Mouse (Mus musculus): ENCODE results near the gene Ncoa1. TPM values are rescaled to one million over a fixed set of nuclear protein-coding genes. Genes with fewer than 3 reads are reported as not detected.

Ncoa1 gene
- total and polyA plus RNA-seq, 3 experiments, result 4.1 to 55.7 (median 12.6) TPM

GRCm38 (mm10) chr12:4209196-4209595 is 267.8 kb downstream of the Ncoa1 start:
- no peak overlapping the region for H3K4me3 ChIP-seq (ENCODE audit: low read depth, low read length)
- no peak for TF ChIP-seq CTCF (IDR thresholded peaks at IDR 0.05; ENCODE audit: low read depth, low read length)
- no peak for TF ChIP-seq TAL1 (conservative IDR thresholded peaks at IDR 0.05; ENCODE audit: low read depth, low read length)
- no peak for TF ChIP-seq POLR2AphosphoS5 (IDR thresholded peaks at IDR 0.05; ENCODE audit: insufficient replicate concordance, low read depth, low read length)
- no peak for TF ChIP-seq GATA2 (IDR thresholded peaks at IDR 0.05; ENCODE audit: borderline replicate concordance, low read depth, low read length)
- TF ChIP-seq GATA1 (IDR thresholded peaks at IDR 0.05; ENCODE audit: borderline replicate concordance, low read length), result no peak
- DNase-seq (ENCODE audit: low spot score), result no peak
- no peaks in the 10 kb centered on the region for H3K9me3 ChIP-seq (replicated peaks)
- ATAC-seq (ENCODE audit: extremely low read depth, insufficient number of reproducible peaks, low FRiP score, poor library complexity, severe bottlenecking), result no peak
- peaks cover 8% of the 10 kb centered on the region for H3K4me1 ChIP-seq (ENCODE audit: insufficient read depth, low read depth, low read length)
- peaks cover 82% of the 10 kb centered on the region for H3K36me3 ChIP-seq (replicated peaks)
- H3K27me3 ChIP-seq (ENCODE audit: insufficient read depth, low read length), result no peaks in the 10 kb centered on the region

- peak; percentile 58 for ATAC-seq (ENCODE audit: extremely low read depth, insufficient number of reproducible peaks, low FRiP score, poor library complexity, severe bottlenecking)
- Histone ChIP-seq H3K36me3 (replicated peaks) (peaks cover 77% of the 10 kb centered on the region), H3K4me3 (ENCODE audit: low read depth, low read length) (peak overlapping the region; percentile 18; the same call in 1 of the 2 replicates), H3K27me3 (ENCODE audit: insufficient read depth, low read length) (no peaks in the 10 kb centered on the region), H3K4me1 (ENCODE audit: insufficient read depth, low read depth, low read length) (peaks cover 8% of the 10 kb centered on the region), H3K9me3 (replicated peaks) (no peaks in the 10 kb centered on the region)
- peak; percentile 61 for DNase-seq (ENCODE audit: low spot score)
- TF ChIP-seq POLR2AphosphoS5 (IDR thresholded peaks at IDR 0.05; ENCODE audit: insufficient replicate concordance, low read depth, low read length), result no peak
- peak; percentile 68 for TF ChIP-seq CTCF (IDR thresholded peaks at IDR 0.05; ENCODE audit: low read depth, low read length)
Observed at GRCm38 (mm10) chr12:4208405-4209133, 268.4 kb downstream of the Ncoa1 start.

GRCm38 (mm10) chr12:4206106-4206505 is 270.9 kb downstream of the Ncoa1 start:
- no peak for DNase-seq (ENCODE audit: low spot score)
- peaks cover 53% of the 10 kb centered on the region for H3K36me3 ChIP-seq (replicated peaks)
- H3K9me3 ChIP-seq (replicated peaks), result no peaks in the 10 kb centered on the region
- no peaks in the 10 kb centered on the region for H3K27me3 ChIP-seq (ENCODE audit: insufficient read depth, low read length)
- H3K4me1 ChIP-seq (ENCODE audit: insufficient read depth, low read depth, low read length), result peaks cover 8% of the 10 kb centered on the region
- TF ChIP-seq POLR2AphosphoS5 (IDR thresholded peaks at IDR 0.05; ENCODE audit: insufficient replicate concordance, low read depth, low read length), result no peak
- no peak for TF ChIP-seq CTCF (IDR thresholded peaks at IDR 0.05; ENCODE audit: low read depth, low read length)
- no peak for TF ChIP-seq GATA1 (IDR thresholded peaks at IDR 0.05; ENCODE audit: borderline replicate concordance, low read length)
- TF ChIP-seq GATA2 (IDR thresholded peaks at IDR 0.05; ENCODE audit: borderline replicate concordance, low read depth, low read length), result no peak
- TF ChIP-seq TAL1 (conservative IDR thresholded peaks at IDR 0.05; ENCODE audit: low read depth, low read length), result no peak
- H3K4me3 ChIP-seq (ENCODE audit: low read depth, low read length), result no peak overlapping the region
- no peak for ATAC-seq (ENCODE audit: extremely low read depth, insufficient number of reproducible peaks, low FRiP score, poor library complexity, severe bottlenecking)

- no peak for DNase-seq (ENCODE audit: low spot score)
- Histone ChIP-seq H3K9me3 (replicated peaks) (no peaks in the 10 kb centered on the region), H3K4me3 (ENCODE audit: low read depth, low read length) (no peak overlapping the region), H3K27me3 (ENCODE audit: insufficient read depth, low read length) (no peaks in the 10 kb centered on the region), H3K4me1 (ENCODE audit: insufficient read depth, low read depth, low read length) (no peaks in the 10 kb centered on the region), H3K36me3 (replicated peaks) (peaks cover 23% of the 10 kb centered on the region)
- no peak for ATAC-seq (ENCODE audit: extremely low read depth, insufficient number of reproducible peaks, low FRiP score, poor library complexity, severe bottlenecking)
- TF ChIP-seq TAL1 (conservative IDR thresholded peaks at IDR 0.05; ENCODE audit: low read depth, low read length) (no peak), GATA1 (IDR thresholded peaks at IDR 0.05; ENCODE audit: borderline replicate concordance, low read length) (no peak), GATA2 (IDR thresholded peaks at IDR 0.05; ENCODE audit: borderline replicate concordance, low read depth, low read length) (no peak), POLR2AphosphoS5 (IDR thresholded peaks at IDR 0.05; ENCODE audit: insufficient replicate concordance, low read depth, low read length) (no peak)
Observed at GRCm38 (mm10) chr12:4202206-4202605, 274.8 kb downstream of the Ncoa1 start.

GRCm38 (mm10) chr12:4201454-4202200 is 275.4 kb downstream of the Ncoa1 start:
- TF ChIP-seq GATA2 (IDR thresholded peaks at IDR 0.05; ENCODE audit: borderline replicate concordance, low read depth, low read length) (no peak), TAL1 (conservative IDR thresholded peaks at IDR 0.05; ENCODE audit: low read depth, low read length) (no peak), CTCF (IDR thresholded peaks at IDR 0.05; ENCODE audit: low read depth, low read length) (no peak), POLR2AphosphoS5 (IDR thresholded peaks at IDR 0.05; ENCODE audit: insufficient replicate concordance, low read depth, low read length) (no peak), GATA1 (IDR thresholded peaks at IDR 0.05; ENCODE audit: borderline replicate concordance, low read length) (no peak)
- ATAC-seq (ENCODE audit: extremely low read depth, insufficient number of reproducible peaks, low FRiP score, poor library complexity, severe bottlenecking), result no peak
- no peak overlapping the region for H3K4me3 ChIP-seq (ENCODE audit: low read depth, low read length)

GRCm38 (mm10) chr12:4199271-4199670 is 277.7 kb downstream of the Ncoa1 start:
- H3K9me3 ChIP-seq (replicated peaks), result no peaks in the 10 kb centered on the region
- H3K36me3 ChIP-seq (replicated peaks), result peaks cover 2% of the 10 kb centered on the region
- ATAC-seq (ENCODE audit: extremely low read depth, insufficient number of reproducible peaks, low FRiP score, poor library complexity, severe bottlenecking), result no peak
- H3K4me1 ChIP-seq (ENCODE audit: insufficient read depth, low read depth, low read length), result no peaks in the 10 kb centered on the region
- peaks cover 3% of the 10 kb centered on the region; the same call in 1 of the 2 replicates for H3K27me3 ChIP-seq (ENCODE audit: insufficient read depth, low read length)
- TF ChIP-seq TAL1 (conservative IDR thresholded peaks at IDR 0.05; ENCODE audit: low read depth, low read length) (no peak), GATA1 (IDR thresholded peaks at IDR 0.05; ENCODE audit: borderline replicate concordance, low read length) (no peak), CTCF (IDR thresholded peaks at IDR 0.05; ENCODE audit: low read depth, low read length) (no peak), GATA2 (IDR thresholded peaks at IDR 0.05; ENCODE audit: borderline replicate concordance, low read depth, low read length) (no peak), POLR2AphosphoS5 (IDR thresholded peaks at IDR 0.05; ENCODE audit: insufficient replicate concordance, low read depth, low read length) (no peak)
- H3K4me3 ChIP-seq (ENCODE audit: low read depth, low read length), result no peak overlapping the region
- no peak for DNase-seq (ENCODE audit: low spot score)

More at GRCm38 (mm10) chr12:4201454-4202200, 275.4 kb downstream of the Ncoa1 start:
- no peaks in the 10 kb centered on the region for H3K4me1 ChIP-seq (ENCODE audit: insufficient read depth, low read depth, low read length)
- H3K27me3 ChIP-seq (ENCODE audit: insufficient read depth, low read length), result peaks cover 1% of the 10 kb centered on the region; the same call in 1 of the 2 replicates
- no peaks in the 10 kb centered on the region for H3K9me3 ChIP-seq (replicated peaks)
- H3K36me3 ChIP-seq (replicated peaks), result peaks cover 17% of the 10 kb centered on the region
- DNase-seq (ENCODE audit: low spot score), result no peak

Data from G1E (cell line).